Mouse (Mus musculus) kidney, postnatal 0 days (tissue): ENCODE results near the gene Pcgf6. TPM values are rescaled to one million over a fixed set of nuclear protein-coding genes. Genes with fewer than 3 reads are reported as not detected.

Experiments used
- ATAC-seq: fragments of 200-750 bp; cut with Nextera tagmentation; replicated peaks from 2 replicates; pipeline ENCODE4 v1.8.0; 2017; ENCODE audit warnings: low read depth, moderate number of reproducible peaks, moderate TSS enrichment, moderate library complexity; ENCODE audit not compliant: low FRiP score
- DNase-seq: peaks from one replicate; pipeline ENCODE4 v3.0.0-alpha.2; 2016; ENCODE audit warnings: low spot score
- H3K27ac ChIP-seq: fragments of 300-500 bp; sonication (generic); 2 replicates; pipeline ENCODE4 v1.5.1; 2014; ENCODE audit warnings: mild to moderate bottlenecking
- H3K27me3 ChIP-seq: fragments of 300-500 bp; sonication (generic); 2 replicates; pipeline ENCODE4 v1.6.1; 2014; ENCODE audit warnings: low read length, mixed read lengths; ENCODE audit not compliant: insufficient read depth
- H3K36me3 ChIP-seq: fragments of 300-500 bp; sonication (generic); 2 replicates; pipeline ENCODE4 v1.6.1; 2014; ENCODE audit warnings: low read length, mixed read lengths; ENCODE audit not compliant: insufficient read depth
- H3K4me1 ChIP-seq: fragments of 300-500 bp; sonication (generic); replicated peaks from 2 replicates; pipeline ENCODE4 v1.6.1; 2014; ENCODE audit warnings: antibody characterized with exemption, low read length, mixed read lengths; ENCODE audit not compliant: insufficient read depth
- H3K4me2 ChIP-seq: fragments of 300-500 bp; sonication (generic); 2 replicates; pipeline ENCODE4 v1.6.1; 2014; ENCODE audit warnings: mild to moderate bottlenecking, low read length, moderate library complexity, mixed read lengths
- H3K4me3 ChIP-seq: fragments of 300-500 bp; sonication (generic); replicated peaks from 2 replicates; pipeline ENCODE4 v1.5.1; 2014; ENCODE audit warnings: low read depth, low read length
- H3K9ac ChIP-seq: fragments of 300-500 bp; sonication (generic); 2 replicates; pipeline ENCODE4 v1.6.1; 2014; ENCODE audit warnings: low read depth, low read length
- H3K9me3 ChIP-seq: fragments of 300-500 bp; sonication (generic); replicated peaks from 2 replicates; pipeline ENCODE4 v1.6.1; 2016; ENCODE audit warnings: low read length, inconsistent platforms, mixed read lengths
- CTCF ChIP-seq: IDR thresholded peaks from 2 replicates; pipeline ENCODE4 v1.5.1; 2016; ENCODE audit warnings: antibody characterized with exemption, low read depth, mild to moderate bottlenecking, moderate library complexity
- WGBS: fragments of 180-500 bp; shearing (Covaris S2); extraction: QIAGEN DNeasy Blood & Tissue Kit; methylation state at CpG from one replicate; pipeline ENCODE4 v1.1.7; 2014; 5-methylcytosine and 5-hydroxymethylcytosine counted together
- polyA plus RNA-seq: library from polyadenylated mRNA; unstranded; fragments of >200 nt; fragmentation: Nextera tagmentation; extraction: Ambion mirVana; gene quantifications from 2 replicates; pipeline ENCODE4 v1.2.1, GENCODE M21; 2015

The Pcgf6 gene
- polyA plus RNA-seq, 1 experiment from 2014 or later = 19.2 TPM

GRCm38 (mm10) chr19:46989479-46990152 is 61.1 kb downstream of the Pcgf6 start:
- H3K27me3 ChIP-seq = no peaks in the 10 kb centered on the region
- no peaks in the 10 kb centered on the region for H3K36me3 ChIP-seq
- WGBS = 57% methylated on average over 20 of the region's 20 CpGs
- no peak; the same call in 1 of the 2 replicates for ATAC-seq
- peaks cover 14% of the 10 kb centered on the region; the same call in 1 of the 2 replicates for H3K4me1 ChIP-seq
- no peak overlapping the region for H3K9ac ChIP-seq
- no peak for DNase-seq
- no peaks in the 10 kb centered on the region for H3K9me3 ChIP-seq
- peak overlapping the region; percentile 79 for H3K27ac ChIP-seq
- no peak overlapping the region for H3K4me3 ChIP-seq
- H3K4me2 ChIP-seq = no peak overlapping the region
- TF ChIP-seq CTCF = no peak

GRCm38 (mm10) chr19:46988231-46989087 is 62.2 kb downstream of the Pcgf6 start:
- no peak overlapping the region for H3K4me3 ChIP-seq
- H3K27me3 ChIP-seq = no peaks in the 10 kb centered on the region
- H3K9ac ChIP-seq = 0 out of 2 replicates have a peak overlapping the region, but pooled peaks have one; percentile 9
- no peaks in the 10 kb centered on the region for H3K36me3 ChIP-seq
- WGBS = 32% methylated on average over 16 of the region's 16 CpGs
- H3K4me1 ChIP-seq = peaks cover 14% of the 10 kb centered on the region; the same call in 1 of the 2 replicates
- peak overlapping the region; percentile 78 for H3K27ac ChIP-seq
- H3K9me3 ChIP-seq = no peaks in the 10 kb centered on the region
- ATAC-seq = peak; percentile 92
- peak; percentile 13; the same call in 1 of the 2 replicates for TF ChIP-seq CTCF
- H3K4me2 ChIP-seq = peak overlapping the region; percentile 10; the same call in 1 of the 2 replicates
- DNase-seq = peak; percentile 80

GRCm38 (mm10) chr19:46987646-46988045 is 63.1 kb downstream of the Pcgf6 start:
- DNase-seq = no peak
- Histone ChIP-seq H3K4me2 (no peak overlapping the region), H3K9ac (no peak overlapping the region), H3K9me3 (no peaks in the 10 kb centered on the region), H3K27me3 (no peaks in the 10 kb centered on the region), H3K36me3 (no peaks in the 10 kb centered on the region), H3K4me3 (no peak overlapping the region), H3K4me1 (peaks cover 14% of the 10 kb centered on the region; the same call in 1 of the 2 replicates), H3K27ac (peak overlapping the region; percentile 78)
- ATAC-seq = no peak
- 72% methylated on average over 6 of the region's 6 CpGs for WGBS
- no peak for TF ChIP-seq CTCF

GRCm38 (mm10) chr19:46984726-46985622 is 65.7 kb downstream of the Pcgf6 start:
- 77% methylated on average over 13 of the region's 13 CpGs for WGBS

GRCm38 (mm10) chr19:46983966-46984380 is 66.7 kb downstream of the Pcgf6 start:
- H3K4me2 ChIP-seq = peak overlapping the region; percentile 27; the same call in 1 of the 2 replicates
- WGBS = 33% methylated on average over 11 of the region's 11 CpGs

More at GRCm38 (mm10) chr19:46984726-46985622, 65.7 kb downstream of the Pcgf6 start:
- peaks cover 13% of the 10 kb centered on the region; the same call in 1 of the 2 replicates for H3K4me1 ChIP-seq
- H3K9me3 ChIP-seq = no peaks in the 10 kb centered on the region
- no peaks in the 10 kb centered on the region for H3K36me3 ChIP-seq
- no peak overlapping the region for H3K4me3 ChIP-seq
- TF ChIP-seq CTCF = no peak
- H3K27ac ChIP-seq = 0 out of 2 replicates have a peak overlapping the region, but pooled peaks have one; percentile 31
- DNase-seq = no peak
- no peaks in the 10 kb centered on the region for H3K27me3 ChIP-seq
- no peak overlapping the region for H3K9ac ChIP-seq
- no peak overlapping the region for H3K4me2 ChIP-seq
- no peak for ATAC-seq

More at GRCm38 (mm10) chr19:46983966-46984380, 66.7 kb downstream of the Pcgf6 start:
- Histone ChIP-seq H3K27ac (peak overlapping the region; percentile 82), H3K4me3 (no peak overlapping the region), H3K9ac (no peak overlapping the region), H3K36me3 (no peaks in the 10 kb centered on the region), H3K4me1 (peaks cover 8% of the 10 kb centered on the region; the same call in 1 of the 2 replicates), H3K27me3 (no peaks in the 10 kb centered on the region), H3K9me3 (no peaks in the 10 kb centered on the region)
- DNase-seq = peak; percentile 30
- no peak for ATAC-seq
- TF ChIP-seq CTCF = no peak

Other genes starting within 250 kb of the Pcgf6 start
- gene Ina, start 36.2 kb downstream of the Pcgf6 start, polyA plus RNA-seq = 0.05 and 0.24 TPM in 2 replicates
- gene Nt5c2, start 35.8 kb downstream of the Pcgf6 start, polyA plus RNA-seq = 68.4 and 87.5 TPM in 2 replicates
- gene Taf5, start 16.8 kb upstream of the Pcgf6 start, polyA plus RNA-seq = 3.5 and 4.3 TPM in 2 replicates
- 2,320 and 2,713 TPM in 2 replicates for gene Usmg5, start 39.7 kb upstream of the Pcgf6 start, polyA plus RNA-seq
- gene Pdcd11, start 39.9 kb upstream of the Pcgf6 start, polyA plus RNA-seq = 7.3 TPM in 2 replicates
- gene Calhm2, start 87.4 kb upstream of the Pcgf6 start, polyA plus RNA-seq = 5.4 and 5.9 TPM in 2 replicates
- not detected in 2 replicates for gene Calhm1, start 93.3 kb upstream of the Pcgf6 start, polyA plus RNA-seq
- not detected in 2 replicates for gene Calhm3, start 106.9 kb upstream of the Pcgf6 start, polyA plus RNA-seq
- gene Neurl1a, start 127.9 kb upstream of the Pcgf6 start, polyA plus RNA-seq = 2.2 and 2.7 TPM in 2 replicates